Mouse (Mus musculus) gastrocnemius, postnatal 10 days (tissue): Measurements from ENCODE around the gene Gm5890. TPM values are rescaled to one million over a fixed set of nuclear protein-coding genes. Genes with fewer than 3 reads are reported as not detected.
"Not testable (repeated sequence)": the region's sequence is repeated elsewhere in the genome, so short reads cannot be mapped to it uniquely, and the experiment has no call there.

ENCODE experiments used
- DNase-seq: peaks from one replicate; pipeline ENCODE4 v3.0.0; 2021; ENCODE audit warnings: mixed read lengths
- long read RNA-seq, 2 experiments: library from polyadenylated mRNA; stranded (forward); transcript quantifications; one replicate each; pipeline ENCODE4 v2.0.0; 2021
- total RNA-seq, 2 experiments: library from RNA; stranded (reverse); gene quantifications; 2 replicates each; pipeline ENCODE4 v1.2.3; 2021

The Gm5890 gene
- total RNA-seq: not detected
- long read RNA-seq, experiment 1: 0 reads
- long read RNA-seq, experiment 2: 0 reads

DNA sequence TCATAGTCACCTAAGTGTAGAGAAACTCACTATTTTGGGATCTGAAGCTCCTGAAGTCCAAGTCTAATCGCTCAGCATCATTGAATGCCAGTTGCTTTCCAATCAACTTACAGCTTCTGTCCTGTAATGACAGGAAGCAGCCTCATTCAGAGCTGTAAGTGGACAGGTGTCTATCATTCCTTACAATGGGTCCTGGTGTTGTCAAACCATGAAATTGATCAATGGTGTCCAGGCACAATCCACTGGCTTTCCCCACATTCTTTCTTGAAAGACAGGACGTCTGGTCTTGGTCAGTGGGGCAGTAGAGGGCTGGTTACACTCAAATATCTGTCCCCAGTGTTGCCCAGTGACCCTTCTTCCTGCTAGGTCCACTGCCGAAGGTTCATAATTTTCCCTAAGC lies at the start of gene Gm5890:
Gene Gm5890, minus strand, starts transcription at position 101 of the 400 bp plus-strand sequence.
- not testable (repeated sequence) for DNase-seq

DNA sequence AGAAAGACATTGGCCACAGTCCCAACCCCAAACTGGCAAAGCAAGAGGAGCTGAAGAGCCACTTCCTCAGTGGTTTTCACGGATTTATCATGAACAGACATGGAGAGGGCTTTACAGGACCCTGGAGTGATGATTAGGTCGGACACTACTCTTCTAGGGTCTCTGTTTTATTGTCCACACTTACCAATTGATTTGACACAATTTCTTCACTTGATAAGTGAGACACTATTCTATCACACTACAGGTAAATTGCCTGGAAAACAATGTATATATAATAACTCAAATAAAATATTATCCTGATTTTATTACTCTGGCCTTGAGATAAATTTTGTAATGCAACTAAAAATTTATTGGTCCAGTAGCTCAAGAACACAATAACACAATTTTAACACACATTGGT lies 28.9 kb downstream of the Gm5890 start, which contains the start of gene Gm4498:
Gene Gm4498, minus strand, starts transcription at position 101 of the 400 bp plus-strand sequence.
- DNase-seq: not testable (repeated sequence)

Other genes starting within 250 kb of the Gm5890 start
- gene Vmn1r91, start 163.2 kb downstream of the Gm5890 start, total RNA-seq: not detected
- not detected for gene Gm16442, start 140.3 kb downstream of the Gm5890 start, total RNA-seq
- not detected for gene Vmn1r93, start 123.7 kb downstream of the Gm5890 start, total RNA-seq
- not detected for gene Vmn1r94, start 94.5 kb downstream of the Gm5890 start, total RNA-seq
- gene Vmn1r95, start 69.1 kb downstream of the Gm5890 start, total RNA-seq: not detected
- gene Gm6164, start 57.2 kb downstream of the Gm5890 start, total RNA-seq: not detected
- not detected for gene Gm4498, start 29.0 kb downstream of the Gm5890 start, total RNA-seq
- not detected for gene Gm4133, start 71.2 kb upstream of the Gm5890 start, total RNA-seq
- not detected for gene Gm5728, start 112.6 kb upstream of the Gm5890 start, total RNA-seq
- not detected for gene Vmn1r100, start 155.1 kb upstream of the Gm5890 start, total RNA-seq
- not detected for gene Vmn1r101, start 179.8 kb upstream of the Gm5890 start, total RNA-seq
- not detected for gene Gm10670, start 212.1 kb upstream of the Gm5890 start, total RNA-seq
- not detected for gene Vmn1r103, start 247.7 kb upstream of the Gm5890 start, total RNA-seq